Mouse (Mus musculus) kidney, embryonic 15.5 days (tissue): ENCODE data around the gene Cd3eap. TPM values are rescaled to one million over a fixed set of nuclear protein-coding genes. Genes with fewer than 3 reads are reported as not detected.

Experiments
- ATAC-seq: fragments of 200-750 bp; cut with Nextera tagmentation; replicated peaks from 2 replicates; pipeline ENCODE4 v1.8.0; 2017; ENCODE audit warnings: moderate TSS enrichment; ENCODE audit not compliant: low FRiP score
- H3K27ac ChIP-seq: fragments of 300-500 bp; sonication (generic); 2 replicates; pipeline ENCODE4 v1.5.1; 2015; ENCODE audit warnings: mild to moderate bottlenecking, inconsistent platforms
- H3K27me3 ChIP-seq: fragments of 300-500 bp; sonication (generic); 2 replicates; pipeline ENCODE4 v1.6.1; 2015; ENCODE audit warnings: inconsistent platforms
- H3K36me3 ChIP-seq: fragments of 300-500 bp; sonication (generic); 2 replicates; pipeline ENCODE4 v1.6.1; 2015; ENCODE audit warnings: inconsistent platforms
- H3K4me1 ChIP-seq: fragments of 300-500 bp; sonication (generic); 2 replicates; pipeline ENCODE4 v1.6.1; 2015; ENCODE audit warnings: inconsistent platforms
- H3K4me2 ChIP-seq: fragments of 300-500 bp; sonication (generic); 2 replicates; pipeline ENCODE4 v1.6.1; 2015; ENCODE audit warnings: moderate library complexity, mild to moderate bottlenecking, inconsistent platforms
- H3K4me3 ChIP-seq: fragments of 300-500 bp; sonication (generic); replicated peaks from 2 replicates; pipeline ENCODE4 v1.5.1; 2015; ENCODE audit warnings: mild to moderate bottlenecking, inconsistent platforms
- H3K9ac ChIP-seq: fragments of 300-500 bp; sonication (generic); 2 replicates; pipeline ENCODE4 v1.6.1; 2015; ENCODE audit warnings: mild to moderate bottlenecking, inconsistent platforms
- H3K9me3 ChIP-seq: fragments of 300-500 bp; sonication (generic); replicated peaks from 2 replicates; pipeline ENCODE4 v1.6.1; 2016; ENCODE audit warnings: inconsistent platforms
- WGBS: fragments of 180-500 bp; shearing (Covaris S2); methylation state at CpG from one replicate; pipeline ENCODE4 v1.1.7; 2015; ENCODE audit warnings: mixed read lengths; 5-methylcytosine and 5-hydroxymethylcytosine counted together
- polyA plus RNA-seq: library from polyadenylated mRNA; unstranded; fragments of >200 nt; fragmentation: Nextera tagmentation; extraction: Ambion mirVana; gene quantifications from 2 replicates; pipeline ENCODE4 v1.2.1, GENCODE M21; 2015

Cd3eap gene
- polyA plus RNA-seq, 1 experiment from 2014 or later = 28.3 TPM

DNA sequence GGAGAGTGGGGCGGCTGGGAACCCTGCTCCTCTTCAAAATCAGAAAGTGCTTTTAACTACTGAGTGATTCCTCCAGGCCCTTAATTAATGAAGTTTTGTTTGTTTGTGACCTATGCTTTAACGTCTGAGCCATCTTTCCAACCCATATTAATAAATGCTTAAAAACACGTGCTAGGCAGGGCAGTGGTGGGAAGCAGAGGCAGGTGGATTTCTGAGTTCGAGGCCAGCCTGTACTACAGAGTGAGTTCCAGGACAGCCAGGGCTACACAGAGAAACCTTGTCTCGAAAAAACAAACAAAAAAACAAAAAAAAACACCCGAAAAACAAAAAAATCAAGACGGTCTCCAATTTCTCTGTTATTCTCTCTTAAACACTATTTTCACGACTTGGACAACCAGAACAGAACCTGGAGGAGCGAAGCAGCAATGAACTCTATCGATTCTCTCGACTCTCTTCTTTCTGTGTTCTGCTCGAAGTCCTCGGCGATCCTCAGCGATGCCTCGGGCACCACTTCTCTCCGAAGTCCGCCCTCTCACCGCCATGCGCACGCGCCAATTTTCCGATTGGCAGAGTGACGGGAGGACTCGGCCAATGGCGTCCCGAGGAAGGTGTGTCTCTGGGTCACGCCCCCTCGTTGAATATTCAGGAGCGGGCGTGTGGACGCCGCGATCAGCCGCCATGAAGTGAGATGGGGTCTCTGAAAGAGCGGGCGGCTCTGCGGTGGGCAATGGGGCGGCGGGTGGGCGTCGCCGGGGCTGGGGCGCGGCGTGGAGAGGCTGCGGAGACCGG lies 22.3 kb upstream of the Cd3eap start, which contains the start of gene Ercc2:
Ercc2 (plus strand) TSS at position 634 of the 789 bp plus-strand sequence.
- H3K27ac ChIP-seq = peak within 1 kb of the TSS; percentile 14; the same call in 1 of the 2 replicates
- H3K4me1 ChIP-seq = peaks cover 16% of the 10 kb centered on the region
- peaks cover 30% of the 10 kb centered on the region for H3K36me3 ChIP-seq
- H3K9me3 ChIP-seq = no peaks in the 10 kb centered on the region
- peak within 1 kb of the TSS; percentile 73 for H3K4me3 ChIP-seq
- H3K9ac ChIP-seq = peak within 1 kb of the TSS; percentile 66
- WGBS = 7% methylated on average over 43 of the region's 48 CpGs
- ATAC-seq = peak; percentile 97
- H3K4me2 ChIP-seq = peak within 1 kb of the TSS; percentile 80
- H3K27me3 ChIP-seq = no peaks in the 10 kb centered on the region

DNA sequence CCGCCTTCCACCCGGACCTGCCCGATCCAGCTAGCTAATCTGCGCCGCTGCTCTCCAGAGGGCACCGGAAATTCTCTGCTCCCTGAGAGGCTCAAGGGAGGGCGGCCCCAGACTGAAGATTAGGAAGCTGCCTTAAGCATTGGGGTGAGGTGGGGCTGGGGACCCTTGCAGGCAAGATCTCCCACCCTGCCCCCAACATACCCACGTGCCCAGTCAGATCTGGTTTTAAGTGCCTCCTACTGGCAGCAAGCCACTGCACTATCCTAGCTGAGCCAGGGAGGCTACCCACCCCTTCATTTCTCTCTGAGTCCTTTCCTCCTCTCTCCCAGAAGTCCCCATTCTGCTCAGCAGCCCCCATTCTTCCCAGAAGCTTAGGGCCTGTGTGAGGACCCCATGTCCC lies 18.8 kb upstream of the Cd3eap start:
- WGBS = 76% methylated on average over 8 of the region's 8 CpGs
- Histone ChIP-seq H3K4me1 (peaks cover 8% of the 10 kb centered on the region), H3K36me3 (no peaks in the 10 kb centered on the region), H3K4me3 (no peak overlapping the region), H3K27ac (no peak overlapping the region), H3K4me2 (no peak overlapping the region), H3K27me3 (no peaks in the 10 kb centered on the region), H3K9ac (no peak overlapping the region), H3K9me3 (no peaks in the 10 kb centered on the region)
- no peak for ATAC-seq

- Histone ChIP-seq H3K9me3 (no peaks in the 10 kb centered on the region), H3K27ac (no peak overlapping the region), H3K9ac (no peak overlapping the region), H3K4me2 (no peak overlapping the region), H3K36me3 (no peaks in the 10 kb centered on the region), H3K4me1 (no peaks in the 10 kb centered on the region), H3K4me3 (no peak overlapping the region), H3K27me3 (no peaks in the 10 kb centered on the region)
- 88% methylated on average over 4 of the region's 4 CpGs for WGBS
- no peak for ATAC-seq
Measured at GRCm38 (mm10) chr7:19376019-19376418, 16.7 kb upstream of the Cd3eap start.

GRCm38 (mm10) chr7:19375368-19375767 lies 16.1 kb upstream of the Cd3eap start:
- H3K27ac ChIP-seq = no peak overlapping the region
- no peak overlapping the region for H3K4me3 ChIP-seq
- no peak overlapping the region for H3K9ac ChIP-seq
- 80% methylated on average over 18 of the region's 18 CpGs for WGBS
- H3K4me1 ChIP-seq = no peaks in the 10 kb centered on the region
- H3K9me3 ChIP-seq = no peaks in the 10 kb centered on the region
- no peaks in the 10 kb centered on the region for H3K36me3 ChIP-seq
- H3K4me2 ChIP-seq = no peak overlapping the region
- ATAC-seq = no peak
- no peaks in the 10 kb centered on the region for H3K27me3 ChIP-seq

DNA sequence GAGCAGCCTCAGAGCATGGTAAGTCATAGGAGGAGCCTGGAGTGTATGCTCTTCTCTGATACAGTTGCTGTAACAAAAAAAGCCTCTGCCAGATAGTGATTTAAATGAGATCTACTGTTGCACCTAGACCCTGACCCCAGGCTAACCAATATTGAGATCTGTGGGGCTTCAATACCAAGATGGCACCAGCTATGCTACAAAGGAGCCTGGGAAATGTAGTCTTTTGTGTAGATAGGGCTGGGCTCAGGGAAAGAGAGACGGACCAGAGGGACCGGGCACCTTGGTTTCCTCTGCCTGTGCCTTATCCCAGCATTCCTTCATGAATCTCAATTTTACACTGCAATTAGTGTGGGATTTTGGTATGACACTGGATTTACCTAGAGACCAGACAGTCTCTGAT lies 14.1 kb upstream of the Cd3eap start:
- H3K27ac ChIP-seq = no peak overlapping the region
- WGBS = 89% methylated on average over 2 of the region's 2 CpGs
- no peaks in the 10 kb centered on the region for H3K9me3 ChIP-seq
- H3K27me3 ChIP-seq = peaks cover 15% of the 10 kb centered on the region
- no peak overlapping the region for H3K9ac ChIP-seq
- ATAC-seq = no peak
- peaks cover 10% of the 10 kb centered on the region for H3K4me1 ChIP-seq
- no peak overlapping the region for H3K4me3 ChIP-seq
- no peaks in the 10 kb centered on the region for H3K36me3 ChIP-seq
- no peak overlapping the region for H3K4me2 ChIP-seq

GRCm38 (mm10) chr7:19369823-19370425 lies 10.6 kb upstream of the Cd3eap start:
- peak overlapping the region; percentile 87 for H3K4me2 ChIP-seq
- 10% methylated on average over 46 of the region's 46 CpGs for WGBS
- H3K9ac ChIP-seq = peak overlapping the region; percentile 27; the same call in 1 of the 2 replicates

DNA sequence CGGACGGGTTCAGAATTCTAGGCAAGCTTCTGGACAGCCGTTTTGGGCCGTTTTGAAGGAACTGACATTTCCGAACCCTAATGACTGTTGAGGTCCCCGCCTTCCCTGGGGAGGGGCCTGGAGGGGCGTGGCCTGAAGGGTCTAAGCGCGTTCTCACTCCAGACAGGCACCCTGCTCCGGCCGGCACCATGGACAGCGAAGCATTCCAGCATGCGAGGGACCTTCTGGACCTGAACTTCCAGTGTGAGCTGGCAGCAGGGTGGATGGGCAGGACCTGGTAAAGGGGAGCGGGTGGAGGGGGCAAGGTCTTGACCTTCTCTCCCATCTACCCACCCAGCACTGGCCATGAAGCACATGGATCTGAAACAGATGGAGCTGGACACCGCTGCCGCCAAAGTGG lies 9.1 kb upstream of the Cd3eap start:
- peak; percentile 27; the same call in 1 of the 2 replicates for ATAC-seq
- H3K9ac ChIP-seq = no peak overlapping the region
- H3K9me3 ChIP-seq = no peaks in the 10 kb centered on the region
- no peak overlapping the region for H3K4me2 ChIP-seq
- no peak overlapping the region for H3K27ac ChIP-seq
- WGBS = 15% methylated on average over 16 of the region's 16 CpGs
- peaks cover 21% of the 10 kb centered on the region for H3K4me1 ChIP-seq
- H3K27me3 ChIP-seq = peaks cover 15% of the 10 kb centered on the region
- no peak overlapping the region for H3K4me3 ChIP-seq
- no peaks in the 10 kb centered on the region for H3K36me3 ChIP-seq

More at GRCm38 (mm10) chr7:19369823-19370425, 10.6 kb upstream of the Cd3eap start:
- Histone ChIP-seq H3K27ac (no peak overlapping the region), H3K4me1 (peaks cover 12% of the 10 kb centered on the region), H3K4me3 (peak overlapping the region; percentile 46), H3K27me3 (peaks cover 15% of the 10 kb centered on the region), H3K9me3 (no peaks in the 10 kb centered on the region), H3K36me3 (no peaks in the 10 kb centered on the region)
- peak; percentile 71 for ATAC-seq

- Histone ChIP-seq H3K4me3 (no peak overlapping the region), H3K9me3 (no peaks in the 10 kb centered on the region)
- 79% methylated on average over 4 of the region's 4 CpGs for WGBS
Measured at GRCm38 (mm10) chr7:19365376-19365775, 6.1 kb upstream of the Cd3eap start.

GRCm38 (mm10) chr7:19363881-19364280 lies 4.6 kb upstream of the Cd3eap start:
- no peak overlapping the region for H3K27ac ChIP-seq
- H3K27me3 ChIP-seq = peaks cover 10% of the 10 kb centered on the region; the same call in 1 of the 2 replicates
- H3K4me3 ChIP-seq = 0 out of 2 replicates have a peak overlapping the region, but pooled peaks have one; percentile 7
- no peaks in the 10 kb centered on the region for H3K36me3 ChIP-seq
- ATAC-seq = no peak
- no peak overlapping the region for H3K9ac ChIP-seq
- H3K9me3 ChIP-seq = no peaks in the 10 kb centered on the region
- WGBS = 7% methylated on average over 18 of the region's 18 CpGs
- H3K4me1 ChIP-seq = peaks cover 38% of the 10 kb centered on the region
- H3K4me2 ChIP-seq = peak overlapping the region; percentile 12; the same call in 1 of the 2 replicates

More at GRCm38 (mm10) chr7:19365376-19365775, 6.1 kb upstream of the Cd3eap start:
- Histone ChIP-seq H3K4me1 (peaks cover 42% of the 10 kb centered on the region), H3K4me2 (no peak overlapping the region), H3K36me3 (no peaks in the 10 kb centered on the region), H3K9ac (no peak overlapping the region), H3K27me3 (peaks cover 21% of the 10 kb centered on the region), H3K27ac (no peak overlapping the region)
- ATAC-seq = no peak

- 54% methylated on average over 4 of the region's 4 CpGs for WGBS
- H3K4me3 ChIP-seq = 0 out of 2 replicates have a peak overlapping the region, but pooled peaks have one; percentile 86
- peaks cover 49% of the 10 kb centered on the region for H3K4me1 ChIP-seq
- H3K27ac ChIP-seq = no peak overlapping the region
- H3K9ac ChIP-seq = no peak overlapping the region
- H3K27me3 ChIP-seq = 0 out of 2 replicates have a peak, but pooled peaks cover 7% of the 10 kb centered on the region
- H3K36me3 ChIP-seq = peaks cover 9% of the 10 kb centered on the region
- H3K4me2 ChIP-seq = peak overlapping the region; percentile 99
- H3K9me3 ChIP-seq = no peaks in the 10 kb centered on the region
- no peak for ATAC-seq
Measured at GRCm38 (mm10) chr7:19362276-19362675, 3.0 kb upstream of the Cd3eap start.

DNA sequence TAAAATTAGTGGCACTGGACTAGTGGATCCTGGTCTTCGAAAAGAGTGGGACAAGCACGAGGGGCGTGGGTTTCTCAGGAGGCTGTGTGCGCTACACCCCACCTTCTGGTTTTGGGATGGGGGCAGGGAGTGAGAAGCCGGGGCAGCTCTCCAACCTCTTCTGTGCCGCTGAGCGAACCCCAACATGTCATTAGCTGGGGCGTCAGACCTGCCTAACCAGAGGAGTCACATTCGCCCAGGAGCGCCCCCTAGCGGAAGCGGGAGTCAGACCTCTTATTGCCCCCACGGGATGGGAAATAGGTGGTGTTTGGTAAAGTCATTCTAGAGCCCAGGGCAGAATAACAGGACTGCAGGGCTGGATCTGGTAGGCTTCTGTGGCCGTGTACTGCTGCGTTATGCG lies 2.4 kb upstream of the Cd3eap start:
- H3K27me3 ChIP-seq = 0 out of 2 replicates have a peak, but pooled peaks cover 7% of the 10 kb centered on the region
- peaks cover 15% of the 10 kb centered on the region for H3K36me3 ChIP-seq
- 14% methylated on average over 16 of the region's 16 CpGs for WGBS
- peaks cover 49% of the 10 kb centered on the region for H3K4me1 ChIP-seq
- ATAC-seq = no peak
- no peak overlapping the region for H3K27ac ChIP-seq
- peak overlapping the region; percentile 86 for H3K4me3 ChIP-seq
- H3K9ac ChIP-seq = peak overlapping the region; percentile 49
- no peaks in the 10 kb centered on the region for H3K9me3 ChIP-seq
- peak overlapping the region; percentile 99 for H3K4me2 ChIP-seq

DNA sequence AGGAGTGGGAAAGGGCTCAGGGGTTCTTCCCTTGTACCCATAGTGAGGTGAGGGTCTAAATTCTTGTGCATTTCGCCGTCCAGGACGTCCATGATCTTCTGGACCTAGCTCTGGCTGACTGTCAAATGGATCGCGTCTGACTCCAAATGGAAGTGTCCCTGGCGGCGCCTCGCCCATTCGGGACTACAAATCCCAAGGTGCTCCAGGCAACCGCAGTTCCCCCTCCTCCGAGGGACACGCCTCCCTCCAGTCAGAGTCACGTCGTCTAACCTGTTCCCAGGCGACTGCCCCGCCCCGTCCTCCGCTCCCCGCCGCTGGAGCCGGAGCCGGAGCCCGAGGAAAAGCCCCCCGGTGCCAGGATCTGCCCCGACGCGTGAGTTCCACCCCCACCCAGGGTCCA lies 1.7 kb upstream of the Cd3eap start:
- peak overlapping the region; percentile 86 for H3K4me3 ChIP-seq
- 0 out of 2 replicates have a peak overlapping the region, but pooled peaks have one; percentile 43 for H3K27ac ChIP-seq
- peak overlapping the region; percentile 99 for H3K4me2 ChIP-seq
- WGBS = 2% methylated on average over 27 of the region's 27 CpGs
- H3K9me3 ChIP-seq = no peaks in the 10 kb centered on the region
- peaks cover 22% of the 10 kb centered on the region for H3K36me3 ChIP-seq
- H3K27me3 ChIP-seq = 0 out of 2 replicates have a peak, but pooled peaks cover 7% of the 10 kb centered on the region
- H3K9ac ChIP-seq = peak overlapping the region; percentile 49
- ATAC-seq = peak; percentile 80
- peaks cover 54% of the 10 kb centered on the region for H3K4me1 ChIP-seq
